Mouse (Mus musculus) hindbrain, postnatal 0 days (tissue): ENCODE data around the gene Unk. TPM values are rescaled to one million over a fixed set of nuclear protein-coding genes. Genes with fewer than 3 reads are reported as not detected.

ENCODE experiments used
- ATAC-seq: fragments of 200-750 bp; cut with Nextera tagmentation; 2 replicates; pipeline ENCODE4 v1.8.0; 2017; ENCODE audit warnings: mild to moderate bottlenecking, moderate TSS enrichment, moderate library complexity
- DNase-seq: peaks from one replicate; pipeline ENCODE4 v3.0.0-alpha.2; 2015; ENCODE audit warnings: low spot score
- H3K27ac ChIP-seq: fragments of 300-500 bp; sonication (generic); 2 replicates; pipeline ENCODE4 v1.5.1; 2014; ENCODE audit warnings: mild to moderate bottlenecking
- H3K27me3 ChIP-seq: fragments of 300-500 bp; sonication (generic); 2 replicates; pipeline ENCODE4 v1.6.1; 2014; ENCODE audit warnings: low read length, mixed read lengths; ENCODE audit not compliant: insufficient read depth
- H3K36me3 ChIP-seq: fragments of 300-500 bp; sonication (generic); 2 replicates; pipeline ENCODE4 v1.6.1; 2014; ENCODE audit warnings: low read length, mixed read lengths; ENCODE audit not compliant: insufficient read depth
- H3K4me1 ChIP-seq: fragments of 300-500 bp; sonication (generic); 2 replicates; pipeline ENCODE4 v1.6.1; 2014; ENCODE audit warnings: antibody characterized with exemption, low read length, mixed read lengths; ENCODE audit not compliant: insufficient read depth
- H3K4me2 ChIP-seq: fragments of 300-500 bp; sonication (generic); 2 replicates; pipeline ENCODE4 v1.6.1; 2014; ENCODE audit warnings: low read depth, mild to moderate bottlenecking, low read length, moderate library complexity, mixed read lengths
- H3K4me3 ChIP-seq: fragments of 300-500 bp; sonication (generic); 2 replicates; pipeline ENCODE4 v1.5.1; 2014; ENCODE audit warnings: low read length
- H3K9ac ChIP-seq: fragments of 300-500 bp; sonication (generic); replicated peaks from 2 replicates; pipeline ENCODE4 v1.6.1; 2014; ENCODE audit warnings: mild to moderate bottlenecking, low read length, moderate library complexity, mixed read lengths
- H3K9me3 ChIP-seq: fragments of 300-500 bp; sonication (generic); 2 replicates; pipeline ENCODE4 v1.6.1; 2016; ENCODE audit warnings: low read length, mixed read lengths
- CTCF ChIP-seq: IDR thresholded peaks from 2 replicates; pipeline ENCODE4 v1.5.1; 2016; ENCODE audit warnings: antibody characterized with exemption, control low read depth, low read depth
- WGBS: fragments of 180-500 bp; shearing (Covaris S2); extraction: QIAGEN DNeasy Blood & Tissue Kit; methylation state at CpG from one replicate; pipeline ENCODE4 v1.1.7; 2014; 5-methylcytosine and 5-hydroxymethylcytosine counted together
- polyA plus RNA-seq: library from polyadenylated mRNA; unstranded; fragments of >200 nt; fragmentation: Nextera tagmentation; extraction: Ambion mirVana; gene quantifications from 2 replicates; pipeline ENCODE4 v1.2.1, GENCODE M21; 2015
- total RNA-seq: library from RNA; depleted of rRNA; stranded (reverse); fragments of >200 nt; gene quantifications from 2 replicates; pipeline ENCODE4 v1.2.3, GENCODE M21; 2014

Unk gene
- total and polyA plus RNA-seq, 2 experiments from 2014 or later, result 24.5 to 47.1 TPM

DNA sequence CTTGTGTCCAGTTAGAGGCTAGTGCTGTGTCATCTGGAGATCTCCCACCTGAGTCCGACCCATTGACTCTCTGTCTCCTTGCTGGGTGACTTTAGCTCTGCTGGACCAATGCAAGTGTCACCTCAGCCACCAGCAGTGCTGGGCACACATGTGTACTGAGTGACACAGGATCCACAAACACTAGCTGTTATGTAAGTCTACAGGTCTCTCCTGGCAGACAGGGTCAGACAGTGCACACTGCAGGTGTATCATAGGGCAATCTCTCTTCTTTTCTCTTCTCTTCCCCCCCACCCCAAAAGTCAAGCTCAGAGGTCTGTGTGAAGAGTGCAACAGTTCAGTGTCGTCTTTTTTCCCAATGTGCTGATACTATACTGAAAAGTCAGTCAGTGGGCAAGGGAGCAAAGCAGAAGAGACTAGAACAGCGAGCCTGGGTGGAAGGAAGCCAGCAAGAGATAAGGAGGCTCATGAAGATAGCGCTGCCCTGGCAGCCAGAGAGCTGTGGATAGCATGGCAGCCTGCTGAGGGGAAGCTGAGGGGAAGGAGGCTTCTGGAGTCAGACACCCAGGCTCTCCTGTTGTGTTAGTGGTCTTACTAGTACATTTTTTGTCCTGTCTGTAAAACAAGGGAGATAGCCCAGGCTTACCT is 27.2 kb downstream of the Unk start:
- TF ChIP-seq CTCF, result no peak
- no peaks in the 10 kb centered on the region for H3K4me1 ChIP-seq
- no peak overlapping the region for H3K27ac ChIP-seq
- DNase-seq (no peak), ATAC-seq (no peak)
- H3K4me2 ChIP-seq, result no peak overlapping the region
- H3K27me3 ChIP-seq, result no peaks in the 10 kb centered on the region
- H3K4me3 ChIP-seq, result no peak overlapping the region
- no peak overlapping the region for H3K9ac ChIP-seq
- peaks cover 78% of the 10 kb centered on the region for H3K36me3 ChIP-seq
- WGBS, result 85% methylated on average over 4 of the region's 4 CpGs
- no peaks in the 10 kb centered on the region for H3K9me3 ChIP-seq

DNA sequence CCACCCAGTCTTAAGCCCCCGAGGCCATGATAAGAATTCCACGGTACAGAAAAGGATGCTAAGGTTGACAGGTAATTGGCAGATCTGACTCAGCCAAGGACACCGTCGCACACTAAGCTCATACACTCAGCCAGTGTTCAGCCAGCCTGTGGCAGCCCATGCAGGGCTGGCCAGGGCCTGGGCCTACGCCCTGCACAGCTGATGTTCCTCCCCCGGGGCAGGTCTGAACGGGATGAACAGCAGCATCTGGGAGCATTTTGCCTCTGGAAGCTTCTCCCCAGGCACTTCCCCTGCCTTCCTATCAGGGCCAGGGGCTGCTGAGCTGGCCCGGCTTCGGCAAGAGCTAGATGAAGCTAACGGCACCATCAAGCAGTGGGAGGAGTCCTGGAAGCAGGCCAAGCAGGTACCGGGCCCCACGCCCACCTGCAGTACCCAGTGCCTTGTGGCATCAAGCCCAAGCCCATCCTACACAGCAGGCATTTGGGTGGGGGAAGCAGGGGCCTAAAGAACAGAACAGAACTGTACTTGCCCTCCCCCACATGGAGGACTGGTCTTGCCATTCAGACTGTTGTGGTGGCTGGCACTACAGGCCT is 28.0 kb downstream of the Unk start:
- Histone ChIP-seq H3K4me2 (no peak overlapping the region), H3K27ac (no peak overlapping the region), H3K4me1 (no peaks in the 10 kb centered on the region), H3K9me3 (no peaks in the 10 kb centered on the region), H3K4me3 (no peak overlapping the region), H3K9ac (no peak overlapping the region), H3K36me3 (peaks cover 70% of the 10 kb centered on the region), H3K27me3 (no peaks in the 10 kb centered on the region)
- 75% methylated on average over 12 of the region's 12 CpGs for WGBS
- TF ChIP-seq CTCF, result no peak
- ATAC-seq, result no peak
- no peak for DNase-seq

DNA sequence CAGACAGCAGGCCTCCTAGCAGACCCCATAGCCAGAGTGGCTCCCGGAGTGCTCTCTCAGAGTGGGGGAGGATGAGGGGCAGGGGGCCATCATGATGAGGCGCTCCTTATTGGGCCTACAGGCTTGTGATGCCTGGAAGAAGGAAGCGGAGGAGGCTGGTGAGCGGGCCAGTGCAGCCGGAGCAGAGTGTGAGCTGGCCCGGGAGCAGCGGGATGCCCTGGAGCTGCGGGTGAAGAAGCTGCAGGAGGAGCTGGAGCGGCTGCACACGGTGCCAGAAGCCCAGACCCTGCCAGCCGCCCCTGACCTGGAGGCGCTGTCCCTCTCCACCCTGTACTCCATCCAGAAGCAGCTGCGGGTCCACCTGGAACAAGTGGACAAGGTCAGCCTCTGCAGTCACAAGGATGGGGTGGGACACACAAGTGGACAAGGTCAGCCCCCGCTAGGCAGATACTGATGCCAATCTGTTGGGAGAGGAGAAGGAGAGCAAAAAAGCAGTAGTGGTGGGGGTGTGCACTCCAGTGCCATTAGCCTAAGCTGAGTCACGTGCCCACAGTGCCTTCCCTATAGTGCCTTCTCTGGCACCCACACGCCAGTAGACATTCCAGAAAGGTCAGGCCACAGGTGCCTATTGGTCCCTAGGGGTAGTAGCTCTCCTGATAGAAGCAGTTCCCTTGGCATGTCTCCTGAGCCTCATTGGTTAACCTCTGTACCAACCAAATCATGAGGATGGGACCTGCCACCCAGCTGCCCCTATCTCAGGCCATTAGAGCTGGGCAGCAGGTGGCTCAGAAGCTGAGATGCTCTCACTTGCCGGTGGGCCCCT is 29.0 kb downstream of the Unk start:
- DNase-seq (no peak), ATAC-seq (no peak)
- 0 out of 2 replicates have a peak, but pooled peaks cover 4% of the 10 kb centered on the region for H3K4me1 ChIP-seq
- H3K27me3 ChIP-seq, result no peaks in the 10 kb centered on the region
- H3K36me3 ChIP-seq, result peaks cover 62% of the 10 kb centered on the region
- H3K9me3 ChIP-seq, result no peaks in the 10 kb centered on the region
- 90% methylated on average over 17 of the region's 17 CpGs for WGBS
- no peak overlapping the region for H3K4me2 ChIP-seq
- no peak overlapping the region for H3K27ac ChIP-seq
- no peak overlapping the region for H3K9ac ChIP-seq
- H3K4me3 ChIP-seq, result no peak overlapping the region
- TF ChIP-seq CTCF, result no peak

DNA sequence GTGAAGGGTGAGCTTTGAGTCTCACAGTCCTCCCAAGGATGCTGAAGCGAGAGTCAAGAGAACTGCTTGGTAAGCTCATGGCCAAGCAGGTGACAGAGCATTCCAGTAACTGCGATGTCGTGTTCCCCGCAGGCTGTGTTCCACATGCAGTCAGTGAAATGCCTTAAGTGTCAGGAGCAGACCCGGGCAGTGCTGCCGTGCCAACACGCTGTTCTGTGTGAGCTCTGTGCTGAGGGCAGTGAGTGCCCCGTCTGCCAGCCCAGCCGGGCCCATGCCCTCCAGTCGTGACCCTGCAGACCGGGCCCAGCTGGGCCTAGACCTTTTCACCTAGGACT is 29.5 kb downstream of the Unk start:
- DNase-seq, result no peak
- Histone ChIP-seq H3K4me3 (no peak overlapping the region), H3K4me1 (0 out of 2 replicates have a peak, but pooled peaks cover 4% of the 10 kb centered on the region), H3K27ac (no peak overlapping the region), H3K4me2 (no peak overlapping the region), H3K9me3 (no peaks in the 10 kb centered on the region), H3K9ac (no peak overlapping the region), H3K36me3 (peaks cover 56% of the 10 kb centered on the region), H3K27me3 (no peaks in the 10 kb centered on the region)
- no peak for TF ChIP-seq CTCF
- 92% methylated on average over 11 of the region's 11 CpGs for WGBS
- no peak for ATAC-seq

DNA sequence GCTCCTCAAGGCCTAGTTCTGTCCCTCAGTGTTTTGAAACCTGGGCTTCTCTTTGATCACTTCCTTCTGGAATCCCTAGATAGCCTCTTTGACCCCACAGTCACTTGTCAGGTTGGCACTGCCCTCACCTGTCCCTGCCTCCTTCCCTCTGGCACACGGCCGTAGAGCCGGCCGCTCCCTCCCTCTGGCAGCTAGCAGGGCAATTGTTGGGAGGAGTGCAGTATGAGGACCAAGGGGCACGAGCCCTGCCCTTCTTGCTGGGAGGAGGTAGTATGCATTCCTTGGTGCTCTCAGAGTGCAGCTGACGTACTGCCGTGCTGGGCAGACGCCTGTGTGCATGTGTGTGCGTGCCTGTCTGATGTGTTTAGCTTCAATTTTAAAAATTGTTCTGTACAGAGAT is 30.5 kb downstream of the Unk start:
- 80% methylated on average over 9 of the region's 9 CpGs for WGBS
- no peak overlapping the region for H3K4me3 ChIP-seq
- no peak overlapping the region for H3K9ac ChIP-seq

DNA sequence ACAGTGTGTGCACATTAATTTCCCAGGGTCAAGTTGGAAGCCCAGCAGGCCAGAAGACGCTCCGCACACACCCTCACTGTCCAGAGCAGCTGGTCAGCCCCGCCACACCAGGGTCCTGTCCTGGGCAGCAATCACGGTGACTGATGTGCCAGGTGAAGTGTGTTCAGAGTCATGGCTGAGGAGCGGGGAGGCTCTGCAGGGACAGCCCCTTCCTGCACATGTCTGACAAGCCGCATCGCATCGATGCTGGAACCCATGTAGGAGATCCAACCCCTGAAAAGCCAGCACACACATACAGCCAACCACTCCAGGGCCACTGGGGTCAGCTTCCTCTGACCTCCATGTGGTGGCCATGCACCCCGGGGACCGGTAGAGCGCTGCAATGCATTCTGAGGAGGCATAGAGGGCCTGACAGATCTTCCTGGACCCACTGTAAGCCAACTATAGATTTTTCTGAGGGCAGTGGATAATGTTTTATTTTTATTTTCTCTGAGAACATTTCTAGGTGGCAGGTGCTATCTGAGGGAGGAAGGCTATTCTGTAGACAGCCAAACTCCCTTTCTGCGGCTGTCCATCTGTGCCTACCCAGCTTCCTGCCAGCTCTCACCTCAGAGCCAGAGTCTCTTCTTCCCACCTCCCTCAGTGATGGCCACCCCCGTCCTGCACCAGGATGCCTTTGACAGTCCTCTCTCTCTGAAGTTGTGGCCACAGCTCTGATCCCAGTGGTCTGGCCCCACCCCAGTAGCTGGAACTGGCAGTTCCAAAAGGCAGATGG is 31.7 kb downstream of the Unk start:
- Histone ChIP-seq H3K27ac (peak overlapping the region; percentile 17; the same call in 1 of the 2 replicates), H3K9me3 (no peaks in the 10 kb centered on the region), H3K4me1 (0 out of 2 replicates have a peak, but pooled peaks cover 4% of the 10 kb centered on the region), H3K36me3 (peaks cover 35% of the 10 kb centered on the region), H3K9ac (no peak overlapping the region), H3K4me3 (no peak overlapping the region), H3K27me3 (no peaks in the 10 kb centered on the region), H3K4me2 (no peak overlapping the region)
- DNase-seq, result no peak
- WGBS, result 82% methylated on average over 13 of the region's 13 CpGs
- no peak for ATAC-seq
- TF ChIP-seq CTCF, result no peak

More for the DNA sequence above, 30.5 kb downstream of the Unk start:
- Histone ChIP-seq H3K4me2 (no peak overlapping the region), H3K4me1 (0 out of 2 replicates have a peak, but pooled peaks cover 4% of the 10 kb centered on the region), H3K36me3 (peaks cover 47% of the 10 kb centered on the region), H3K9me3 (no peaks in the 10 kb centered on the region), H3K27me3 (no peaks in the 10 kb centered on the region), H3K27ac (no peak overlapping the region)
- no peak for DNase-seq
- no peak for TF ChIP-seq CTCF
- ATAC-seq, result no peak
